Mouse (Mus musculus) hindbrain, embryonic 10.5 days (tissue): Measurements from ENCODE around the gene Cd36. TPM values are rescaled to one million over a fixed set of nuclear protein-coding genes. Genes with fewer than 3 reads are reported as not detected.

Experiments
- DNase-seq: peaks from one replicate; pipeline ENCODE4 v3.0.0-alpha.2; 2017; ENCODE audit warnings: low spot score
- H3K27ac ChIP-seq: fragments of 300-500 bp; sonication (generic); 2 replicates; pipeline ENCODE4 v1.5.1; 2016; ENCODE audit warnings: mild to moderate bottlenecking, moderate library complexity
- H3K27me3 ChIP-seq: fragments of 300-500 bp; sonication (generic); 2 replicates; pipeline ENCODE4 v1.6.1; 2016; ENCODE audit warnings: mild to moderate bottlenecking; ENCODE audit not compliant: poor library complexity, insufficient read depth, severe bottlenecking
- H3K36me3 ChIP-seq: fragments of 300-500 bp; sonication (generic); 2 replicates; pipeline ENCODE4 v1.6.1; 2016; ENCODE audit warnings: mild to moderate bottlenecking, moderate library complexity
- H3K4me1 ChIP-seq: fragments of 300-500 bp; sonication (generic); replicated peaks from 2 replicates; pipeline ENCODE4 v1.6.1; 2016; ENCODE audit warnings: mild to moderate bottlenecking
- H3K4me3 ChIP-seq: fragments of 300-500 bp; sonication (generic); 2 replicates; pipeline ENCODE4 v1.5.1; 2016; ENCODE audit warnings: mild to moderate bottlenecking, moderate library complexity
- H3K9me3 ChIP-seq: fragments of 300-500 bp; sonication (generic); 2 replicates; pipeline ENCODE4 v1.6.1; 2016; ENCODE audit warnings: mild to moderate bottlenecking, moderate library complexity
- WGBS: fragments of 180-500 bp; shearing (Covaris S2); methylation state at CpG from one replicate; pipeline ENCODE4 v1.1.7; 2016; 5-methylcytosine and 5-hydroxymethylcytosine counted together
- polyA plus RNA-seq: library from polyadenylated mRNA; unstranded; fragments of >200 nt; fragmentation: Nextera tagmentation; extraction: Ambion mirVana; gene quantifications from 2 replicates; pipeline ENCODE4 v1.2.1, GENCODE M21; 2016

Cd36 gene
- polyA plus RNA-seq, 1 experiment from 2014 or later, result 1.4 TPM

- Histone ChIP-seq H3K36me3 (no peaks in the 10 kb centered on the region), H3K9me3 (no peaks in the 10 kb centered on the region), H3K27me3 (no peaks in the 10 kb centered on the region), H3K27ac (no peak overlapping the region), H3K4me1 (no peaks in the 10 kb centered on the region; the same call in 1 of the 2 replicates), H3K4me3 (no peak overlapping the region)
- DNase-seq, result no peak
Observed at GRCm38 (mm10) chr5:17746520-17746919, 142.1 kb downstream of the Cd36 start.

GRCm38 (mm10) chr5:17739805-17740204 is 148.8 kb downstream of the Cd36 start:
- WGBS, result 51% methylated on average over 3 of the region's 3 CpGs
- Histone ChIP-seq H3K9me3 (no peaks in the 10 kb centered on the region), H3K4me1 (no peaks in the 10 kb centered on the region), H3K27ac (no peak overlapping the region), H3K4me3 (no peak overlapping the region), H3K36me3 (no peaks in the 10 kb centered on the region), H3K27me3 (no peaks in the 10 kb centered on the region)
- no peak for DNase-seq

Other genes starting within 250 kb of the Cd36 start
- gene Gnat3, start 73.7 kb upstream of the Cd36 start, polyA plus RNA-seq, result 0.77 and 2.4 TPM in 2 replicates